Mouse (Mus musculus): ENCODE results near the gene Ldb3. TPM values are rescaled to one million over a fixed set of nuclear protein-coding genes. Genes with fewer than 3 reads are reported as not detected.

Gene Ldb3
- polyA plus RNA-seq, 1 experiment from 2014 or later: 15.2 TPM

- ATAC-seq: no peak
- Histone ChIP-seq H3K9ac (ENCODE audit: low read depth, low read length) (no peak overlapping the region), H3K36me3 (ENCODE audit: control insufficient read depth, insufficient read depth) (peaks cover 14% of the 10 kb centered on the region; the same call in 1 of the 2 replicates), H3K27ac (ENCODE audit: low read depth, low read length) (no peak overlapping the region), H3K9me3 (ENCODE audit: control insufficient read depth) (no peaks in the 10 kb centered on the region), H3K4me2 (replicated peaks; ENCODE audit: low read depth) (no peak overlapping the region), H3K4me1 (replicated peaks; ENCODE audit: control insufficient read depth, insufficient read depth, low read length) (no peaks in the 10 kb centered on the region; the same call in 1 of the 2 replicates), H3K27me3 (replicated peaks; ENCODE audit: control insufficient read depth, insufficient read depth, low read length) (0 out of 2 replicates have a peak, but pooled peaks cover 2% of the 10 kb centered on the region), H3K4me3 (ENCODE audit: low read depth, low read length) (no peak overlapping the region)
- TF ChIP-seq CTCF (IDR thresholded peaks at IDR 0.05; ENCODE audit: low read depth): no peak
- WGBS: 82% methylated on average over 5 of the region's 5 CpGs
These were observed 54.9 kb downstream of the Ldb3 start for GRCm38 (mm10) chr14:34533537-34533936.

- Histone ChIP-seq H3K9ac (ENCODE audit: low read depth, low read length) (no peak overlapping the region), H3K9me3 (ENCODE audit: control insufficient read depth) (no peaks in the 10 kb centered on the region), H3K27ac (ENCODE audit: low read depth, low read length) (no peak overlapping the region), H3K36me3 (ENCODE audit: control insufficient read depth, insufficient read depth) (peaks cover 12% of the 10 kb centered on the region; the same call in 1 of the 2 replicates), H3K27me3 (replicated peaks; ENCODE audit: control insufficient read depth, insufficient read depth, low read length) (0 out of 2 replicates have a peak, but pooled peaks cover 2% of the 10 kb centered on the region), H3K4me1 (replicated peaks; ENCODE audit: control insufficient read depth, insufficient read depth, low read length) (no peaks in the 10 kb centered on the region; the same call in 1 of the 2 replicates), H3K4me3 (ENCODE audit: low read depth, low read length) (no peak overlapping the region), H3K4me2 (replicated peaks; ENCODE audit: low read depth) (no peak overlapping the region)
- no peak for ATAC-seq
- TF ChIP-seq CTCF (IDR thresholded peaks at IDR 0.05; ENCODE audit: low read depth): no peak
- WGBS: 61% methylated on average over 6 of the region's 6 CpGs
These were observed 55.9 kb downstream of the Ldb3 start for GRCm38 (mm10) chr14:34532536-34532935.

- 67% methylated on average over 8 of the region's 8 CpGs for WGBS
- H3K4me2 ChIP-seq (replicated peaks; ENCODE audit: low read depth): no peak overlapping the region
- TF ChIP-seq CTCF (IDR thresholded peaks at IDR 0.05; ENCODE audit: low read depth): no peak
- no peak for ATAC-seq
- no peaks in the 10 kb centered on the region for H3K9me3 ChIP-seq (ENCODE audit: control insufficient read depth)
- H3K4me3 ChIP-seq (ENCODE audit: low read depth, low read length): no peak overlapping the region
- no peaks in the 10 kb centered on the region for H3K27me3 ChIP-seq (replicated peaks; ENCODE audit: control insufficient read depth, insufficient read depth, low read length)
- no peaks in the 10 kb centered on the region for H3K4me1 ChIP-seq (replicated peaks; ENCODE audit: control insufficient read depth, insufficient read depth, low read length)
- H3K9ac ChIP-seq (ENCODE audit: low read depth, low read length): no peak overlapping the region
- H3K36me3 ChIP-seq (ENCODE audit: control insufficient read depth, insufficient read depth): peaks cover 4% of the 10 kb centered on the region; the same call in 1 of the 2 replicates
- 0 out of 2 replicates have a peak overlapping the region, but pooled peaks have one; percentile 35 for H3K27ac ChIP-seq (ENCODE audit: low read depth, low read length)
These were observed 59.7 kb downstream of the Ldb3 start for GRCm38 (mm10) chr14:34528804-34529203.

- H3K4me3 ChIP-seq (ENCODE audit: low read depth, low read length): no peak within 1 kb of the TSS
- no peaks in the 10 kb centered on the region for H3K36me3 ChIP-seq (ENCODE audit: control insufficient read depth, insufficient read depth)
- H3K9me3 ChIP-seq (ENCODE audit: control insufficient read depth): no peaks in the 10 kb centered on the region
- WGBS: 40% methylated on average over 8 of the region's 8 CpGs
- TF ChIP-seq CTCF (IDR thresholded peaks at IDR 0.05; ENCODE audit: low read depth): no peak
- H3K27me3 ChIP-seq (replicated peaks; ENCODE audit: control insufficient read depth, insufficient read depth, low read length): no peaks in the 10 kb centered on the region
- ATAC-seq: 0 out of 2 replicates have a peak, but pooled peaks have one; percentile 19
- no peak within 1 kb of the TSS for H3K27ac ChIP-seq (ENCODE audit: low read depth, low read length)
- no peak within 1 kb of the TSS for H3K9ac ChIP-seq (ENCODE audit: low read depth, low read length)
- no peaks in the 10 kb centered on the region for H3K4me1 ChIP-seq (replicated peaks; ENCODE audit: control insufficient read depth, insufficient read depth, low read length)
- H3K4me2 ChIP-seq (replicated peaks; ENCODE audit: low read depth): 0 out of 2 replicates have a peak within 1 kb of the TSS, but pooled peaks have one; percentile 10
These were observed 65.8 kb downstream of the Ldb3 start, which contains the start of gene 9230112D13Rik for GRCm38 (mm10) chr14:34522701-34523100. Gene 9230112D13Rik, minus strand, starts transcription at chr14:34522801.

GRCm38 (mm10) chr14:34517959-34518544 is 70.4 kb downstream of the Ldb3 start:
- TF ChIP-seq CTCF (IDR thresholded peaks at IDR 0.05; ENCODE audit: low read depth): no peak
- no peaks in the 10 kb centered on the region for H3K4me1 ChIP-seq (replicated peaks; ENCODE audit: control insufficient read depth, insufficient read depth, low read length)
- H3K27me3 ChIP-seq (replicated peaks; ENCODE audit: control insufficient read depth, insufficient read depth, low read length): no peaks in the 10 kb centered on the region
- WGBS: 79% methylated on average over 8 of the region's 8 CpGs
- no peak overlapping the region for H3K9ac ChIP-seq (ENCODE audit: low read depth, low read length)
- no peak for ATAC-seq
- no peaks in the 10 kb centered on the region for H3K9me3 ChIP-seq (ENCODE audit: control insufficient read depth)
- no peak overlapping the region for H3K4me2 ChIP-seq (replicated peaks; ENCODE audit: low read depth)
- no peak overlapping the region for H3K4me3 ChIP-seq (ENCODE audit: low read depth, low read length)
- H3K27ac ChIP-seq (ENCODE audit: low read depth, low read length): no peak overlapping the region
- H3K36me3 ChIP-seq (ENCODE audit: control insufficient read depth, insufficient read depth): no peaks in the 10 kb centered on the region

- ATAC-seq: peak; percentile 43; the same call in 1 of the 2 replicates
- Histone ChIP-seq H3K4me2 (replicated peaks; ENCODE audit: low read depth) (no peak overlapping the region), H3K9ac (ENCODE audit: low read depth, low read length) (no peak overlapping the region), H3K4me3 (ENCODE audit: low read depth, low read length) (no peak overlapping the region), H3K36me3 (ENCODE audit: control insufficient read depth, insufficient read depth) (no peaks in the 10 kb centered on the region), H3K4me1 (replicated peaks; ENCODE audit: control insufficient read depth, insufficient read depth, low read length) (no peaks in the 10 kb centered on the region), H3K27ac (ENCODE audit: low read depth, low read length) (no peak overlapping the region), H3K9me3 (ENCODE audit: control insufficient read depth) (no peaks in the 10 kb centered on the region), H3K27me3 (replicated peaks; ENCODE audit: control insufficient read depth, insufficient read depth, low read length) (no peaks in the 10 kb centered on the region)
- 73% methylated on average over 10 of the region's 10 CpGs for WGBS
- TF ChIP-seq CTCF (IDR thresholded peaks at IDR 0.05; ENCODE audit: low read depth): no peak
These were observed 71.4 kb downstream of the Ldb3 start for GRCm38 (mm10) chr14:34516960-34517577.

Measured in intestine, postnatal 0 days (tissue).